Mouse (Mus musculus) frontal cortex, postnatal 14 days (tissue): ENCODE data around the gene Gm20509.
"Not testable (repeated sequence)": the region's sequence is repeated elsewhere in the genome, so short reads cannot be mapped to it uniquely, and the experiment has no call there.

ENCODE experiments used
- DNase-seq, 2 experiments: peaks; one replicate each; pipeline ENCODE4 v3.0.0; 2022; ENCODE audit warnings: low spot score in 2 of 2

Gm20509 gene

DNA sequence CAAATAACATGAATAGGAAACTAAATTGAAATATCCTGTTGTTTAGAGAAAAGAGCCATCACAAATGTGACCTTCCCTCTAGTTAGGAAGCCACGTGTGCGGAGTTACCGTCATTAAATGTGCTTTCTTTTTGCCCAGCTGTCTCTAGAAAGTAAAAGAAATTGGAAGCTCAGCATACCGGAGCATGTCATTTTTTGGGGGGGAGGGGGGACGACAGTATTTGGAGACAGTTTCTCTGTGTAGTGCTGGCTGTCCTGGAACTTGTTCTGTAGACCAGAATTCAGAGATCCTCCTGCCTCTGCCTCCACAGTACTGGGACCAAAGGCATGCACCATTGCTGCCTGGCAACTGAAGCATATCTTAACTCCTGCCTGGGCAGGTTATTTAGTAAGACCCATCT is 734 bp upstream of the Gm20509 start, which contains the start of gene Khdc3:
Gene Khdc3 (plus strand): TSS at position 301 of the 400 bp plus-strand sequence.
- no peak for DNase-seq

DNA sequence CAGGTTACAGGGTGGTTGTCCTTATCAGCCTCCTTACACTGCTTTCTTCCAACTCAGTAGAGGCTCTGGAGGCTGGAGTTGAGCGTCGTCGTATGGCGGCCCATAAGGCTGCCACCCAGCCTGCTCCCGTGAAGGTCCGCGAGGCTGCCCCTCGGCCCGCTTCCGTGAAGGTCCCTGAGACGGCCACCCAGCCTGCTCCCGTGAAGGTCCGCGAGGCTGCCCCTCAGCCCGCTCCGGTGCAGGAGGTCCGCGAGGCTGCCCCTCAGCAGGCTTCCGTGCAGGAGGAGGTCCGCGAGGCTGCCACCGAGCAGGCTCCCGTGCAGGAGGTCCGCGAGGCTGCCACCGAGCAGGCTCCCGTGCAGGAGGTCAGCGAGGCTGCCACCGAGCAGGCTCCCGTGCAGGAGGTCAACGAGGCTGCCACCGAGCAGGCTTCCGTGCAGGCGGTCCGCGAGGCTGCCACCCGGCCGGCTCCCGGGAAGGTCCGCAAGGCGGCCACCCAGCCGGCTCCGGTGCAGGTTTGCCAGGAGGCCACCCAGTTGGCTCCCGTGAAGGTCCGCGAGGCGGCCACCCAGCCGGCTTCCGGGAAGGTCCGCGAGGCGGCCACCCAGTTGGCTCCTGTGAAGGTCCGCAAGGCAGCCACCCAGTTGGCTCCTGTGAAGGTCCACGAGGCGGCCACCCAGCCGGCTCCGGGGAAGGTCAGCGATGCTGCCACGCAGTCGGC is 1.0 kb downstream of the Gm20509 start:
- DNase-seq: no peak

DNA sequence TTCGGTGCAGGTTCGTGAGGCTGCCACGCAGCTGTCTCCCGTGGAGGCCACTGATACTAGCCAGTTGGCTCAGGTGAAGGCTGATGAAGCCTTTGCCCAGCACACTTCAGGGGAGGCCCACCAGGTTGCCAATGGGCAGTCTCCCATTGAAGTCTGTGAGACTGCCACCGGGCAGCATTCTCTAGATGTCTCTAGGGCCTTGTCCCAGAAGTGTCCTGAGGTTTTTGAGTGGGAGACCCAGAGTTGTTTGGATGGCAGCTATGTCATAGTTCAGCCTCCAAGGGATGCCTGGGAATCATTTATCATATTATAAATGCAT is 1.6 kb downstream of the Gm20509 start:
- no peak for DNase-seq

DNA sequence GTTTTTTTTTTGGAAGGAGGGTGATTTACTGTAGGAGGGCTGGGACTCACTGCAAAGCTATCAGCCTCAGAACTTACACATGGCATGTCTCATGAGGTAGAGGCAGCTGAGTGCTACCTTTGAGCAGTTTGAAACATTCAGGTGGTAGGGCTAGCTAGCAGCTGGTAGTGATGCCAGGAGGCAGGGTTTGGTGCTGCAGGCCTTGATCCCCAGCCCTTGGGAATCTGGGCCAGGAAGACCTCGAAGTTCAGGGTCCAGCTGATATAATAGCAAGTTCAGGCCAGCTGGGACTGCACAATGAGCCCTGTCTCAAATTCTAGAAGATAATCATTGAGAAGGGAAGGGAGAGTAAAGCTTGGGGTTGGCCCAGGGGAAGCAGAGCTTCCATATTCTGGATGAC is 2.9 kb downstream of the Gm20509 start:
- no peak for DNase-seq

DNA sequence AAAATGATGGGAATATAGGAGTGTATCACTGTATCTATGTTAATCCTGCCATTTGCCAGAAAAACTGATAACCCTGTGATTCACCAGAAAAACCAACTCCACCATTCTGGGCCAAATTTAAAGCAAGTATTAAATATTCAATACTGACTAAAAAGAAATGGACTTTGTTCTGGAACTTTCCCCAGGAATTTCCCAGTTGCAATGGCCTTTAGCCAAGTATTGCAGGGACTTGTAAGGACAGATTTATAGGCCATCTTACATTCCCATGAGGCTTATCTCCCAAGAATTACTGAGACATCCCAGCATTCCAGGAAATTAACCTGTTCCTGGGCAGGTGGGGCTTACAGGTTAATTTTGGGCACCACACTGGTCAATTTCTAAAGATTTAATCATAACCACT is 3.5 kb downstream of the Gm20509 start:
- DNase-seq: no peak

DNA sequence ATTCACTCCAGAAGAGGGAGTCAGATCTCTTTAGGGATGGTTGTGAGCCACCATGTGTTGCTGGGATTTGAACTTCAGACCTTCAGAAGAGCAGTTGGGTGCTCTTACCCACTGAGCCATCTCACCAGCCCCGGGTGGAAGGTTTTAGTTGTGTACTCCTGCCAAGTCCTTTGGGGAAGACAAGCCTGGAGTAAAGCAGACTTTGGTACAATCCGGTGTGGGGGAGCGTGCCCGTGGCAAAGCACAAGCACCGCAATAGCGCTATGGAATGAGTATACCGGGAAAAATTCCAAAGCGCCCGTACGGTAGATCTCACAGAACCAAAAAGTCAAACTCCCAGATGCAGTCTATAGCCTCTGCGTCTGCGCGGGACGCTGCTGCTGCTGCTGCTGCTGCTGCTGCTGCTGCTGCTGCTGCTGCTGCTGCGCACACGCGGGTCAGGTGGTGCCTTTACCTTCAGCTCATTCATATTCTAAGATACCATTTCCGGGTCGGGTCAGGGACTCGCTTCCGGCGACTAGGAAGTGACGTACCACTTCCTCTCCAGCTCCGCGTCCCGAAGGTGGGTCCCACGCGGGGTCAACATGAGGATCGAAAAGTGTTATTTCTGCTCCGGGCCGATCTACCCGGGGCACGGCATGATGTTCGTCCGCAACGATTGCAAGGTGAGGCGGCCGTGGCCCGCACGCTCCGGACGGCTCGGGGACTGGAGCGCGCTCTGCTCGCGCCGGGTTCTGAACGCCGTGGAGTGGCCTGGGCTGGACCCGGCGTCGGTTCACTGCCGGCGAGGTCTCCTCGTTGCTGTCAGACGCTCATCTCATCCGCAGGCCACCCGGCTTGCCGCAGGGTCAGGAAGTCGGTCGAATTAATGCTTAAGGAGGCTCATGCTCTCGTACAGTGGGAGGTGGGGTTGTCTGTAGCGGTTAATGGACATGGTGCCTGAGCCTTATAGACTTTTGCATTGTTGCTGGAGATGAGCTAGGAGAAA is 10.9 kb downstream of the Gm20509 start, which contains the start of gene Rsl24d1:
Gene Rsl24d1 (plus strand): TSS at position 508 of the 988 bp plus-strand sequence.
- DNase-seq: peak; percentile 80 to 89

DNA sequence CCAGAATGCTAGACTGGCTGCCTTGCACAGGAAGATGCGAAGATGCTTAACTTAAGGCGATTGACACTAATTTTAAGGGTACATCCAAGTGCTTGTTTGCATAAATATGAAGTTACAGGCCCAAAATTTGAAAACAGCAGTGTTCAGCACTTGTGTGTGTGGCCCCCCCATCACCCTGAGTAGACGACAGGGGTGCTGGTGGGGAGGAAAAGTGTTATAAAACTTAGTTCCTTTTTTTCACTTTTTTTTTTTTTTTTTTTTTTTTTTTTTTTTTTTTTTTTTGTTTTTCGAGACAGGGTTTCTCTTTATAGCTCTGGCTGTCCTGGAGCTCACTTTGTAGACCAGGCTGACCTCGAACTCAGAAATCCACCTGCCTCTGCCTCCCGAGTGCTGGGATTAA is 14.4 kb downstream of the Gm20509 start:
- not testable (repeated sequence) for DNase-seq

DNA sequence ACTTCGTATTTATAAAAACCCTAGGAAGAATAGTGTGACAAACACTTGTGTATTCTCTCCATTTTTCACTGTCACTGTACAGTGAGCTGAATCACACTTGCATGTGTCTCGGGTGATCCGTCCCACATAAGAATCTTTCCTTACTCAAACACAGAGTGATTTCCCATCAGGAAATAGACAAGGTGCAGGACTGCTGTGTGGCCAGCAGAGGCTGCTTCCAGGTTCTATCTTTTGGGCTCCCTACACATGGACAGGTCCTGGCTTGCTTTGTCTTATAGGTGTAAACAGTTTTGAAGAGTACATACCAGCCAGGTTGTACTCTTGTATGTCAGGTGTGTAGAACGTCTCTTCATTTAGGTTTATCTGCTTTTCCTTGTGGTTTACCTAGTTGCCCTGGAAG is 15.7 kb downstream of the Gm20509 start:
- DNase-seq: no peak

DNA sequence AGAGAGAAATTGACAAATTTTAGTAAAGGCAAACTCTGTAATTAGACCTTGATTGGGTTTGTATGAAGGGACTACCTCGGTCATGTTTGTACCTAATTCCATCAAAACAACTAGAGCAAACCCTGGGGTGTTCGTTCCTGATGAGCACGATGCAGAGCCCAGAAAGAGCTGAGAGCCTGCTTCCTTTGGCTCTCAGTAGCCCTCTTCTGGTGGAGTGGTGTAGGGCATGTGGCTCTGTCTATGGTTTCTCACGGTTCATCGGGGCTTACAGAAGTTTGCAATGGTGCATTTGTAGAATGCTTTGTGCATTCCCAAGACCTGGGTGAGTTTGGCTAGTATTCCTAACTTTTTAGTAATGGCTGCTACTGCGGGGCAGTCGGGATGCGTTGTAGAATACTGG is 19.5 kb downstream of the Gm20509 start:
- peak in 1 of 2 experiments; percentile 29 for DNase-seq

DNA sequence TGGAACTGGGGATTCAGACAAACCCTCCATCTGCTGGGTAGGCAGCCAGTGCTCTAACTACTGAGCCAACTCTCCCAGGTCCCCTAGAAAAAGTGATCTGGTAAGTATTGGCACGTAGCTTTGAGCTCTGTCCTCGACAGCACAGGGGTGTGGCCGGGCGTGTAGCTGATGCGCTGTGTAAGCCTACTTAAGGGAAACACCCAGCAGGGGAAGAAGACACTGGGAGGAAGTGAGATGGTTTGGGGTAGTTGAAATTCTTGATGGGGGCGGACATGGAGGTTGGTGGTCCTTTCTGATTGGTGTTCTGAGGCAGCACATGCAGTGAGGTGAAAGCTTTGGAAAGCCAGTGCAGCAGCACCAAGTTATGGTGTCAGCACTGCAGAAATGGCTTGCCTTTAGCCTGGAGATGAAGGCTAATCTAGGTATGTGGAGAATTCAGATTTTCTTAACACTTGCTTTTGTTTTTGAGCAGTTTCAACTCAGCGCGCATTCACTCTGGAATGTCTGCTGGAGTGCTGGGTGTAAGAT is 22.8 kb downstream of the Gm20509 start:
- no peak for DNase-seq

DNA sequence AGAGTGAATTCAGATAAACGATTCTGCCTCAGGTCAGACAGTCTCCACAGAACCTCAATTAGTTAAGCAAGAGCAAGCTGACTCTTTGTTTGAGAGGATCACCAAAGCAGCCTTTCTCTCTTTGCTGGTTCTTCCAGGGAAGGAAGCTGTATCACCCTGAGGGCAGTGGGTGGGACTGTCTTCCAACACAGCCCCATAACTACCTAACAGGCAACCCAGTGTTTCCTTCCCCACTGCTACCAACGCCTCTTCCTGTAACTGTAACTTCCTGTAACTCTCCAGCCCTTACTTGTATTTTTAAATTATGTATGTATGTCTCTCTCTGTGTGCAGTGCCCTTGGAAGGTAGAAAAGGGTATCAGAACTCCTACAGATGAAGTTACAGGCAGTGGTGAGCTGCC is 25.2 kb downstream of the Gm20509 start:
- DNase-seq: no peak

DNA sequence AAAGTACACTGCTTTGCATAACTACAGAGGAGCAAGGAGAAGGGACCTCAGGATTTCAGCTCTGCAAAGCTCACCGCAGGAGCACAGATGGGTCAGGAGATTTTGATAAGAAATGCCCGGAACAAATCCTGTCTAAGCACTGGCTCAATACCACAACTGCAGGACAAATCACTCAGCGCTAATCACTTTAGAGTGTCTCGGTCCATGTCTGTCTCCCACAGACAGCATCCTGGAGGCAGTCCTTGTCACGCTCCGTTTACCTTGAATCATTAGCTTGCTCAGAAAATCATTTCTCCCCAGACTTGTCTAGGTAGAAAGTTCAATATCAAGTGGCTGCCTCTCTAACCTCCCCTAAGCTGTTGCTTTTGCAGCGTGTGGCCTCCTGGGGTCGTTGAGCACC is 27.6 kb downstream of the Gm20509 start:
- DNase-seq: no peak

DNA sequence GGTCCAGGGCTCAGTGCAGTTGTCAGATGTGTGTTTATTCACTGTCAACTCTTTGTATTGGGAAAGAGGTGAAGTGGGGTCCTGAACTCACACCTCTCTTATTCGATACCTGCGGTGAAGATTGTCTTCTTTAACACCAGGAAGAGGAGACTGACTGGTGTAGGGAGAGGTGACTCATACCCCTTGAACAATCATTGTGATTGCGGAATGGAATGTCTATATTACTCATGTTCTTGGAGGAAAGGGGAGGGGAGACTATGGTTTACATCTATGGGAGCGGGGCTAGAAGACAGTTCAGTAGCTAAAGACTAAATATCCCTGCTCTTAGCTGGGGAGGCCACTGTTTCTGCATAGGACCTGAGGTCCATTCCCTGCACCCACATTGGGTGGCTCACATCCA is 28.3 kb downstream of the Gm20509 start:
- DNase-seq: no peak

DNA sequence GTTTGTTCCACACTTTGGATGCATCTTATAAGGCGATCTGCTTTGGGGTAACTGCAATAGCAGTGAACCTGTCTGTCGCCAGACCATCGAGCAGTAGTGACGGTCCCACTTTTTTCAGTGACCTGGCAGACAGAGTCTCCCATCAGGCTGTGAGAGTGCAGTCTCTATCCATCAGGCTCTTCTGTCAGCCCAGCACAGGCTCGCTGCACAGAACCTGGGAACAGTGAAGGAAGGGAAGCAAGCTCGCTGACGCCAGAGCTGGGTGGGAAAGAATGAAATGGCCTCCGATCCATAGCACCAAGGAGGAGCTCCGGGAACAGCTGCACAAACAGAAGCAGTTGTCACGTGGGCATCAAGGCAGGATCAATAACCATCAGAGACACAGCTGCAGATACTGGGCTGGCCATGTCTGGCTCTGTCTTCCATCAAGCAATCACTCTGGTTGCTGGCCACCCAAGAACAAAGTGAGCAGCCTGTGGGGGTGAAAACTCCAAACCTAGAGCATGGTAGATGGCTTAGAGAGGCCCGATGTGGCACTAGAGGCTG is 35.1 kb downstream of the Gm20509 start:
- no peak for DNase-seq

DNA sequence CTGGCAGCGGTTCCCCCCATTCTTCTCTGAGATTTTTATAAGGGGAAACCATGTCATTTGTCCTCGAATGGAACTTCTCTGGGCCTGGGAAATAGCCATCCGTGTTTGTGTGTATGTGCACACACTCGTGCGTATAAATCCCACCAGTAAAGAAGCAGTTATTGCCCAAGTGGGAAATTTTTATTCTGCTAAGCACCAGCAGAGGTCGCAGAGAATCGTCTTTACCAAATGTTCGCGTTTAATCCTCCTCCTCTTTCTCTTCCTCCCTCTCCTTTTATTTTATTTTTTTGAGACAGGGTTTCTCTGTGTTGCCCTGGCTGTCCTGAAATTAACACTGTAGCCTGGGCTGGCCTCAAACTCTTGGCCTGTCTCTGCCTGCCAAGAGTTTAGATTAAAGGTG is 52.1 kb downstream of the Gm20509 start:
- DNase-seq: no peak

DNA sequence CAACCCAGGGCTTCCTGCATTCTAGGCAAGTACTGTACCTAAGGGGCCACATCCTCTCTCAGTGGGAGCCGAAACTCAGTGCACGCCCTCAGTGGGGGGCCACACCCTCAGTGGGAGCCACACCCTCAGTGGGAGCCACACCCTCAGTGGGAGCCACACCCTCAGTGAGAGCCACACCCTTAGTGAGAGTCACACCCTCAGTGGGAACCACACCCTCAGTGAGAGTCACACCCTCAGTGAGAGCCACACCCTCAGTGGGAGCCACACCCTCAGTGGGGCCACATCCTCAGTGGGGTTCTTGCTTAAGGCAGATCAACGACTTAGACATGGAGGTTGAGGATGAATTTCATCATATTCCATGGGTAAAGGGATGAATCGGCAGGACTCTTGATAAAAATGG is 55.7 kb downstream of the Gm20509 start:
- no peak for DNase-seq

DNA sequence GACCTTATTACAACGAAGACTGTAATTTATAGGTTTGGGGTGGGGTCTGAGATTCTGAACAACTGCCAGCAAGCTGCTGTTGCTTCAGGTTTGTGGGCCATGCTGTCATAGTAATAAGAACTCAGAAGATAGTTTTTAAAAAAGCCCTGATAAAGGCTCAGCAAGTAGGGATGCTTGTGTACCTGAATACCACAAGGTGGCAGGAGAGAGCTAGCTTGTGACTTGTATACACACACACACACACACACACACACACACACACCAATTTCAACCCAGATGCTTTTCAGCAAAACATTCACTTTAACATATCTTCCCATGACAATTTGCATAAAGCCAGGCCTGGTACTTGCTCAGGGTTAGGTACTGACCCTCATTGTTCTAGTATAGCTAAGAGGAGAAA is 57.0 kb downstream of the Gm20509 start:
- DNase-seq: no peak

DNA sequence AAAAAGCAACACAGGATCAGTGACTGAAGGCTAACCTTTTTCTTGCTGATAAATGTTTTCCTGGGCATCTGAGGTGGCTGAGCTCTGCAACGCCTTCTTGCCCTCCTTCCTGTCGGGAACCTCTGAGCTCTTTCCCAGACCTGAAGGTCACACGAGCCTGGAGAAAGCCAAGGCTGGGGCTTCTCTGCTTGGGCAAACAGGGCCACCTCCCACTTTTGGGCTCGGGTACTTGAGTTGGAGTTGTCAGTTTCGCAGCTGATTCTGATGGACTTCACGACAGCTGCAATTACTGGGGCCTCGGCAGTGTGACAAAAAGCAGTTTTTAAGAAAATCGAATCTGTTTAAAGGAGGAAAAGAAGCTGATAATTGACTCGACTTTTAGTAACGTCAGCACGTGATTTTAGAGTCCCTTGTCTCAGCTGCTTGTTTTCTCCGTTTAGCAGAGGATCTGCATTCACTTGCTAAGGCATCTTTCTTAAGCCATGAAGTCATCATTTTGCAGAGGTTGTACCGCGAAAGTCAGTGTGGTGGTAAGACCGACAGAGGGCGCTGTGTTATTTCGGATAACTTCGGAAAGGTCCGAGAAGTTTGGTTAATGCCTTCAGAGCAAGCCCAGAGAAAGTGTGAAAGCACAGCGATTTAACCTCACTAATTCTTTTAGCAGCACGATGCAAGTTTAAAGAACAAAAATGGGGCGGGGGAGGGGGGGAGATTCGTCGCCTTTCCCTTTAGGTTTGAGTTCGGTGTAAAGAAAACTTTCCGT is 60.5 kb downstream of the Gm20509 start:
- peak; percentile 72 to 79 for DNase-seq

DNA sequence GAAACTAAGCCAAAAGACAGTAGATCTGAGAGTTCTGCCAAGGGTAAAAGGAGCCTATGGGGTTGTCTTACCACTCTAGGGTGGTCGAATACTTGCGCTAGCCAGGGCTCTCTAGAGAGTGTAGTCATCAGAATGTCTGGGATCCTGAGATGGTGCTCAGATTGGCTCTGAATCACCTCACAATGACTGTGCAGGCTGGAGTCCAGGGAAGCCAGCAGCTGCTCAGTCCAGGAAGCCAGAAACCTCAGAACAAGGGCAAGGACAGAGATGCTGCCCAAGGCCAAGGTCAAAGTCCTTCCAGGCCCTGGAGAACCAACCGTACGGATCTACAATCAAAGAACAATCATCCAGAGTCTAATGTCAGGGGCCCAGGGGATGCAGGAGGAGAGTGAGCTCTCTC is 63.4 kb downstream of the Gm20509 start:
- no peak for DNase-seq
